Mouse (Mus musculus): ENCODE measurements at regions not wholly inside any gene's neighbourhood (a gene's known extent, or its start where the extent isn't known, plus 50 kb on each side); places are given as distances from the start of the nearest gene placed in this dataset.

- TF ChIP-seq CTCF (IDR thresholded peaks at IDR 0.05; ENCODE audit: borderline replicate concordance, control insufficient read depth, extremely low read depth, insufficient read depth, low read length, poor library complexity) (no peak), POLR2A (IDR thresholded peaks at IDR 0.05; ENCODE audit: control insufficient read depth, extremely low read depth, insufficient read depth, low read length, poor library complexity) (no peak)
- Histone ChIP-seq H3K27me3 (ENCODE audit: control insufficient read depth, insufficient read depth, low read length) (no peaks in the 10 kb centered on the region), H3K27ac (ENCODE audit: control insufficient read depth, insufficient read depth, low read length) (no peak overlapping the region), H3K36me3 (ENCODE audit: control insufficient read depth, insufficient read depth, low read length) (no peaks in the 10 kb centered on the region), H3K4me3 (ENCODE audit: control insufficient read depth, insufficient read depth, low read length) (no peak overlapping the region), H3K4me1 (replicated peaks; ENCODE audit: control insufficient read depth, insufficient read depth, low read length) (peaks cover 15% of the 10 kb centered on the region)
- DNase-seq: no peak
- 29% methylated on average over 14 of the region's 14 CpGs for WGBS
Measured at GRCm38 (mm10) chr14:76701911-76702708, 145.4 kb upstream of the Serp2 start.

DNA sequence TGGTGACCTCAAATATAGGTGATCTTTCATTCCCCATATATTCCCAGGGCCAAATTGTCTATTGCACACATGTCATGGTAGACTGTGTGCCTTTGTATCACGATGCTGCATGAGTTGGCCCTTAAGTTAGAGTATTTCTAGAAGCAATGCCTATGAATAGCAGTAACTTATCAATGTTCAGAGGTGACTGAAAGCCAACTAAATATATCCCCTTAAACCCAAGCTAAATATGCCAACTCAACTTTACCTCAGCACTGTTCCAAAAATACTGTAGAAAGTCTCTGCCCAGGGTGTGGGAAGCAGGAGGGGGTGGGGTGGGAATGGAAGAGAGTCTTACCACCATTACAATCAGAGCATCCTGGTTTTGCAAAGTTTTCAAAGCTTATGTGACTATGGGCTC lies 144.6 kb upstream of the Serp2 start:
- H3K27ac ChIP-seq (ENCODE audit: control insufficient read depth, insufficient read depth, low read length): no peak overlapping the region
- no peaks in the 10 kb centered on the region for H3K27me3 ChIP-seq (ENCODE audit: control insufficient read depth, insufficient read depth, low read length)
- WGBS: 70% methylated on average over 1 of the region's 1 CpGs
- H3K4me1 ChIP-seq (replicated peaks; ENCODE audit: control insufficient read depth, insufficient read depth, low read length): peaks cover 15% of the 10 kb centered on the region
- no peak for TF ChIP-seq POLR2A (IDR thresholded peaks at IDR 0.05; ENCODE audit: control insufficient read depth, extremely low read depth, insufficient read depth, low read length, poor library complexity)
- TF ChIP-seq CTCF (IDR thresholded peaks at IDR 0.05; ENCODE audit: borderline replicate concordance, control insufficient read depth, extremely low read depth, insufficient read depth, low read length, poor library complexity): no peak
- H3K4me3 ChIP-seq (ENCODE audit: control insufficient read depth, insufficient read depth, low read length): no peak overlapping the region
- no peak for DNase-seq
- H3K36me3 ChIP-seq (ENCODE audit: control insufficient read depth, insufficient read depth, low read length): no peaks in the 10 kb centered on the region

DNA sequence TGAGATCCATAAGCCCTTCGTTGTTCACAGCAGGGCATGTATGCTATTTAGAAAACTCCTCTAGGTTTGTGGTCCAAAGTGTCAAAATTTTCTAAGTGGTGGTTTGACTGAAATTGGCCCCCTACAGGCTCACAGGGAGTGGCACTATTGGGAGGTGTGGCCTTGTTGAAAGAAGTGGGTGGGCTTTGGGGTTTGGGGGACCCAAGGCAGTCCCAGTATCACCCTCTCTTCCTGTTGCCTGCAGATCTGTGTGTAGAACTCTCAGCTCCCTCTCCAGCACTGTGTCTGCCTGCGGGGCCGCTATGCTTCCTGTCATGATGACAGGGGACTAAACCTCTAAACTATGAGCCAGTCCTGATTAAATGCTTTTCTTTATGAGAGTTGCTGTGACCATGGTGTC lies 144.1 kb upstream of the Serp2 start:
- no peak overlapping the region for H3K4me3 ChIP-seq (ENCODE audit: control insufficient read depth, insufficient read depth, low read length)
- DNase-seq: peak; percentile 70
- no peak for TF ChIP-seq CTCF (IDR thresholded peaks at IDR 0.05; ENCODE audit: borderline replicate concordance, control insufficient read depth, extremely low read depth, insufficient read depth, low read length, poor library complexity)
- TF ChIP-seq POLR2A (IDR thresholded peaks at IDR 0.05; ENCODE audit: control insufficient read depth, extremely low read depth, insufficient read depth, low read length, poor library complexity): no peak
- H3K36me3 ChIP-seq (ENCODE audit: control insufficient read depth, insufficient read depth, low read length): no peaks in the 10 kb centered on the region
- WGBS: 2% methylated on average over 3 of the region's 3 CpGs
- H3K4me1 ChIP-seq (replicated peaks; ENCODE audit: control insufficient read depth, insufficient read depth, low read length): peaks cover 17% of the 10 kb centered on the region
- H3K27ac ChIP-seq (ENCODE audit: control insufficient read depth, insufficient read depth, low read length): no peak overlapping the region
- H3K27me3 ChIP-seq (ENCODE audit: control insufficient read depth, insufficient read depth, low read length): no peaks in the 10 kb centered on the region

DNA sequence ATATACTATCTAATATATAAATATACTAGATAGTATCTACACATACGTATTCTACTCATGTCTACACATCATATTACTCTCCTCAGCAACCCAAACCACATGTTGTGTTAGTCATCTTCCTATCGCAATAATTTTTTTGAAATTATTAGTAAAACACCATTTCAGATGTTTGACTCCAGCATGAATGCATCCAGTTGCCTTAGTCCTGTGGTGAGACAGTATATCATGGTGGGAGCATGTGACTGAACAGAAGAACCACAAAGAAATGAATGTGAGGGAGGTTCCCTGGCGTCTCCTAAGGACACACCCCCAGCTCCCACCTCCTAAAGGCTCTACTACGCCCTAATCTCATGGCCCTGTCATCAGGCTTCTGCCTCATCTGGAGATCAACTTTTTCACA lies 143.5 kb upstream of the Serp2 start:
- no peaks in the 10 kb centered on the region for H3K27me3 ChIP-seq (ENCODE audit: control insufficient read depth, insufficient read depth, low read length)
- WGBS: 80% methylated on average over 4 of the region's 4 CpGs
- TF ChIP-seq CTCF (IDR thresholded peaks at IDR 0.05; ENCODE audit: borderline replicate concordance, control insufficient read depth, extremely low read depth, insufficient read depth, low read length, poor library complexity) (no peak), POLR2A (IDR thresholded peaks at IDR 0.05; ENCODE audit: control insufficient read depth, extremely low read depth, insufficient read depth, low read length, poor library complexity) (no peak)

GRCm38 (mm10) chr14:76698718-76699402 lies 142.2 kb upstream of the Serp2 start:
- no peak overlapping the region for H3K4me3 ChIP-seq (ENCODE audit: control insufficient read depth, insufficient read depth, low read length)
- no peak for DNase-seq
- WGBS: 91% methylated on average over 4 of the region's 4 CpGs
- no peak overlapping the region for H3K27ac ChIP-seq (ENCODE audit: control insufficient read depth, insufficient read depth, low read length)
- no peaks in the 10 kb centered on the region for H3K36me3 ChIP-seq (ENCODE audit: control insufficient read depth, insufficient read depth, low read length)
- TF ChIP-seq POLR2A (IDR thresholded peaks at IDR 0.05; ENCODE audit: control insufficient read depth, extremely low read depth, insufficient read depth, low read length, poor library complexity): no peak
- TF ChIP-seq CTCF (IDR thresholded peaks at IDR 0.05; ENCODE audit: borderline replicate concordance, control insufficient read depth, extremely low read depth, insufficient read depth, low read length, poor library complexity): no peak
- peaks cover 32% of the 10 kb centered on the region for H3K4me1 ChIP-seq (replicated peaks; ENCODE audit: control insufficient read depth, insufficient read depth, low read length)
- H3K27me3 ChIP-seq (ENCODE audit: control insufficient read depth, insufficient read depth, low read length): no peaks in the 10 kb centered on the region

More for the DNA sequence above, 143.5 kb upstream of the Serp2 start:
- peaks cover 23% of the 10 kb centered on the region for H3K4me1 ChIP-seq (replicated peaks; ENCODE audit: control insufficient read depth, insufficient read depth, low read length)
- H3K36me3 ChIP-seq (ENCODE audit: control insufficient read depth, insufficient read depth, low read length): no peaks in the 10 kb centered on the region
- no peak for DNase-seq
- H3K27ac ChIP-seq (ENCODE audit: control insufficient read depth, insufficient read depth, low read length): no peak overlapping the region
- no peak overlapping the region for H3K4me3 ChIP-seq (ENCODE audit: control insufficient read depth, insufficient read depth, low read length)

DNA sequence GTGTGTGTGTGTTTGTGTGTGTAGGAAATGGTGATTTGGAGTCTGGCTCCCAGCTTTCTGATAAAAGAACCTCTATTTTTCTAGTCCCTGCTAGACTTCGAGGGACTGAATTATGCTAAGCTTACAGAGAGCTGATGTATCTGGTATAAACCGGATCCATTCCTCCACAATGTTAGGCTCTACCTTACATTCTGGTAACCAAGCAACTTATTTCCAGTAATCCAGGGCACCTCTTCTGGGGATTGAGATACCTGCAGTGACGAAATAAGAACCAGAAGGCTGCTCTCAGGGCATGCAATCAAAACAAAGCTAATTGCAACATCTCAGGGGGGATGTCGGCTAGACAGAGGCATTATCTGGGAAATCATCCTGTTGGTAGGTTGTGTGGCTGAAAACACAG lies 140.0 kb upstream of the Serp2 start:
- no peak for DNase-seq
- TF ChIP-seq POLR2A (IDR thresholded peaks at IDR 0.05; ENCODE audit: control insufficient read depth, extremely low read depth, insufficient read depth, low read length, poor library complexity) (no peak), CTCF (IDR thresholded peaks at IDR 0.05; ENCODE audit: borderline replicate concordance, control insufficient read depth, extremely low read depth, insufficient read depth, low read length, poor library complexity) (no peak)
- peaks cover 26% of the 10 kb centered on the region for H3K4me1 ChIP-seq (replicated peaks; ENCODE audit: control insufficient read depth, insufficient read depth, low read length)
- no peaks in the 10 kb centered on the region for H3K36me3 ChIP-seq (ENCODE audit: control insufficient read depth, insufficient read depth, low read length)
- H3K4me3 ChIP-seq (ENCODE audit: control insufficient read depth, insufficient read depth, low read length): no peak overlapping the region
- H3K27ac ChIP-seq (ENCODE audit: control insufficient read depth, insufficient read depth, low read length): no peak overlapping the region
- 52% methylated on average over 4 of the region's 4 CpGs for WGBS
- no peaks in the 10 kb centered on the region for H3K27me3 ChIP-seq (ENCODE audit: control insufficient read depth, insufficient read depth, low read length)

All from thymus, adult 2 months (tissue).